Mouse (Mus musculus): ENCODE measurements around the gene Fam163b. TPM values are rescaled to one million over a fixed set of nuclear protein-coding genes. Genes with fewer than 3 reads are reported as not detected.

Fam163b gene
- polyA plus RNA-seq, 1 experiment from 2014 or later = 0.11 TPM

- ATAC-seq (replicated peaks; ENCODE audit: insufficient number of reproducible peaks, low FRiP score, low TSS enrichment, low read depth) = no peak
- H3K9me3 ChIP-seq (replicated peaks; ENCODE audit: control insufficient read depth, low read length) = no peaks in the 10 kb centered on the region
- H3K4me2 ChIP-seq (ENCODE audit: low read depth, low read length) = no peak overlapping the region
- H3K4me1 ChIP-seq (ENCODE audit: control insufficient read depth, insufficient read depth, low read length) = peaks cover 2% of the 10 kb centered on the region; the same call in 1 of the 2 replicates
- H3K27ac ChIP-seq (replicated peaks; ENCODE audit: low read depth, low read length) = no peak overlapping the region
- no peak overlapping the region for H3K4me3 ChIP-seq (ENCODE audit: low read depth, low read length)
- no peaks in the 10 kb centered on the region for H3K27me3 ChIP-seq (ENCODE audit: control insufficient read depth, insufficient read depth, low read length)
- no peak overlapping the region for H3K9ac ChIP-seq (replicated peaks; ENCODE audit: low read length)
- no peak for DNase-seq (ENCODE audit: low spot score)
- WGBS = 66% methylated on average over 4 of the region's 4 CpGs
- no peaks in the 10 kb centered on the region for H3K36me3 ChIP-seq (replicated peaks; ENCODE audit: control insufficient read depth, insufficient read depth, low read depth, low read length)
Measured at GRCm38 (mm10) chr2:27073407-27073806, 68.9 kb downstream of the Fam163b start.

- WGBS = 86% methylated on average over 2 of the region's 2 CpGs
- no peak for ATAC-seq (replicated peaks; ENCODE audit: insufficient number of reproducible peaks, low FRiP score, low TSS enrichment, low read depth)
- Histone ChIP-seq H3K9me3 (replicated peaks; ENCODE audit: control insufficient read depth, low read length) (no peaks in the 10 kb centered on the region), H3K4me2 (ENCODE audit: low read depth, low read length) (no peak within 1 kb of the TSS), H3K9ac (replicated peaks; ENCODE audit: low read length) (no peak within 1 kb of the TSS), H3K27ac (replicated peaks; ENCODE audit: low read depth, low read length) (no peak within 1 kb of the TSS), H3K36me3 (replicated peaks; ENCODE audit: control insufficient read depth, insufficient read depth, low read depth, low read length) (no peaks in the 10 kb centered on the region), H3K27me3 (ENCODE audit: control insufficient read depth, insufficient read depth, low read length) (no peaks in the 10 kb centered on the region), H3K4me3 (ENCODE audit: low read depth, low read length) (no peak within 1 kb of the TSS), H3K4me1 (ENCODE audit: control insufficient read depth, insufficient read depth, low read length) (no peaks in the 10 kb centered on the region)
- DNase-seq (ENCODE audit: low spot score) = no peak
Measured at GRCm38 (mm10) chr2:27071978-27072377, 70.3 kb downstream of the Fam163b start, which contains the start of gene Mymk. Gene Mymk (minus strand): TSS chr2:27072179.

- Histone ChIP-seq H3K27ac (replicated peaks; ENCODE audit: low read depth, low read length) (no peak overlapping the region), H3K9me3 (replicated peaks; ENCODE audit: control insufficient read depth, low read length) (no peaks in the 10 kb centered on the region), H3K36me3 (replicated peaks; ENCODE audit: control insufficient read depth, insufficient read depth, low read depth, low read length) (no peaks in the 10 kb centered on the region), H3K4me1 (ENCODE audit: control insufficient read depth, insufficient read depth, low read length) (no peaks in the 10 kb centered on the region), H3K9ac (replicated peaks; ENCODE audit: low read length) (no peak overlapping the region), H3K4me3 (ENCODE audit: low read depth, low read length) (no peak overlapping the region), H3K27me3 (ENCODE audit: control insufficient read depth, insufficient read depth, low read length) (no peaks in the 10 kb centered on the region), H3K4me2 (ENCODE audit: low read depth, low read length) (no peak overlapping the region)
- ATAC-seq (replicated peaks; ENCODE audit: insufficient number of reproducible peaks, low FRiP score, low TSS enrichment, low read depth) (no peak), DNase-seq (ENCODE audit: low spot score) (no peak)
- 72% methylated on average over 4 of the region's 4 CpGs for WGBS
Measured at GRCm38 (mm10) chr2:27071137-27071536, 71.2 kb downstream of the Fam163b start.

GRCm38 (mm10) chr2:27070247-27070813 lies 72.0 kb downstream of the Fam163b start:
- Histone ChIP-seq H3K4me2 (ENCODE audit: low read depth, low read length) (no peak overlapping the region), H3K27me3 (ENCODE audit: control insufficient read depth, insufficient read depth, low read length) (no peaks in the 10 kb centered on the region), H3K27ac (replicated peaks; ENCODE audit: low read depth, low read length) (no peak overlapping the region), H3K9me3 (replicated peaks; ENCODE audit: control insufficient read depth, low read length) (no peaks in the 10 kb centered on the region), H3K4me3 (ENCODE audit: low read depth, low read length) (no peak overlapping the region), H3K9ac (replicated peaks; ENCODE audit: low read length) (no peak overlapping the region), H3K4me1 (ENCODE audit: control insufficient read depth, insufficient read depth, low read length) (no peaks in the 10 kb centered on the region), H3K36me3 (replicated peaks; ENCODE audit: control insufficient read depth, insufficient read depth, low read depth, low read length) (no peaks in the 10 kb centered on the region)
- ATAC-seq (replicated peaks; ENCODE audit: insufficient number of reproducible peaks, low FRiP score, low TSS enrichment, low read depth) (no peak), DNase-seq (ENCODE audit: low spot score) (no peak)
- 77% methylated on average over 2 of the region's 2 CpGs for WGBS

GRCm38 (mm10) chr2:27069646-27070045 lies 72.6 kb downstream of the Fam163b start:
- no peak for DNase-seq (ENCODE audit: low spot score)
- no peaks in the 10 kb centered on the region for H3K36me3 ChIP-seq (replicated peaks; ENCODE audit: control insufficient read depth, insufficient read depth, low read depth, low read length)
- H3K4me3 ChIP-seq (ENCODE audit: low read depth, low read length) = no peak overlapping the region
- H3K4me1 ChIP-seq (ENCODE audit: control insufficient read depth, insufficient read depth, low read length) = no peaks in the 10 kb centered on the region
- H3K27ac ChIP-seq (replicated peaks; ENCODE audit: low read depth, low read length) = no peak overlapping the region
- ATAC-seq (replicated peaks; ENCODE audit: insufficient number of reproducible peaks, low FRiP score, low TSS enrichment, low read depth) = no peak
- H3K27me3 ChIP-seq (ENCODE audit: control insufficient read depth, insufficient read depth, low read length) = no peaks in the 10 kb centered on the region
- no peak overlapping the region for H3K4me2 ChIP-seq (ENCODE audit: low read depth, low read length)
- 73% methylated on average over 3 of the region's 3 CpGs for WGBS
- no peaks in the 10 kb centered on the region for H3K9me3 ChIP-seq (replicated peaks; ENCODE audit: control insufficient read depth, low read length)
- H3K9ac ChIP-seq (replicated peaks; ENCODE audit: low read length) = no peak overlapping the region

GRCm38 (mm10) chr2:27067996-27068395 lies 74.3 kb downstream of the Fam163b start:
- H3K4me2 ChIP-seq (ENCODE audit: low read depth, low read length) = no peak overlapping the region
- H3K4me3 ChIP-seq (ENCODE audit: low read depth, low read length) = no peak overlapping the region
- no peak overlapping the region for H3K9ac ChIP-seq (replicated peaks; ENCODE audit: low read length)
- no peak for ATAC-seq (replicated peaks; ENCODE audit: insufficient number of reproducible peaks, low FRiP score, low TSS enrichment, low read depth)
- WGBS = 78% methylated on average over 2 of the region's 2 CpGs
- H3K36me3 ChIP-seq (replicated peaks; ENCODE audit: control insufficient read depth, insufficient read depth, low read depth, low read length) = no peaks in the 10 kb centered on the region
- no peaks in the 10 kb centered on the region for H3K4me1 ChIP-seq (ENCODE audit: control insufficient read depth, insufficient read depth, low read length)
- H3K27me3 ChIP-seq (ENCODE audit: control insufficient read depth, insufficient read depth, low read length) = no peaks in the 10 kb centered on the region
- H3K27ac ChIP-seq (replicated peaks; ENCODE audit: low read depth, low read length) = no peak overlapping the region
- DNase-seq (ENCODE audit: low spot score) = no peak
- H3K9me3 ChIP-seq (replicated peaks; ENCODE audit: control insufficient read depth, low read length) = no peaks in the 10 kb centered on the region

- Histone ChIP-seq H3K9ac (replicated peaks; ENCODE audit: low read length) (no peak overlapping the region), H3K4me1 (ENCODE audit: control insufficient read depth, insufficient read depth, low read length) (no peaks in the 10 kb centered on the region), H3K4me3 (ENCODE audit: low read depth, low read length) (no peak overlapping the region), H3K4me2 (ENCODE audit: low read depth, low read length) (no peak overlapping the region), H3K27ac (replicated peaks; ENCODE audit: low read depth, low read length) (no peak overlapping the region), H3K27me3 (ENCODE audit: control insufficient read depth, insufficient read depth, low read length) (no peaks in the 10 kb centered on the region), H3K9me3 (replicated peaks; ENCODE audit: control insufficient read depth, low read length) (no peaks in the 10 kb centered on the region), H3K36me3 (replicated peaks; ENCODE audit: control insufficient read depth, insufficient read depth, low read depth, low read length) (no peaks in the 10 kb centered on the region)
- ATAC-seq (replicated peaks; ENCODE audit: insufficient number of reproducible peaks, low FRiP score, low TSS enrichment, low read depth) (no peak), DNase-seq (ENCODE audit: low spot score) (no peak)
- WGBS = 90% methylated on average over 2 of the region's 2 CpGs
Measured at GRCm38 (mm10) chr2:27067124-27067523, 75.2 kb downstream of the Fam163b start.
